Mouse (Mus musculus): ENCODE results near the gene Gpi1. TPM values are rescaled to one million over a fixed set of nuclear protein-coding genes. Genes with fewer than 3 reads are reported as not detected.

The Gpi1 gene
- 694 and 810 TPM in 2 replicates for polyA plus RNA-seq (2015; fragmentation: Nextera tagmentation; extraction: Ambion mirVana)

GRCm38 (mm10) chr7:34230116-34230515, at the start of gene Gpi1:
Gene Gpi1, minus strand, starts transcription at chr7:34230336.
- no peaks in the 10 kb centered on the region for H3K27me3 ChIP-seq (ENCODE audit: control insufficient read depth, insufficient read depth, low read length)
- H3K4me3 ChIP-seq (ENCODE audit: low read length), result peak within 1 kb of the TSS; percentile 96
- peak; percentile 75 for ATAC-seq (replicated peaks; ENCODE audit: extremely low read depth, insufficient read depth, low FRiP score)
- H3K36me3 ChIP-seq (ENCODE audit: control insufficient read depth, insufficient read depth), result peaks cover 32% of the 10 kb centered on the region
- WGBS, result under 1% methylated on average over 39 of the region's 39 CpGs
- peak within 1 kb of the TSS; percentile 87 for H3K4me2 ChIP-seq (ENCODE audit: low read depth, low read length)
- peak within 1 kb of the TSS; percentile 97 for H3K9ac ChIP-seq (ENCODE audit: low read length)
- H3K9me3 ChIP-seq (replicated peaks; ENCODE audit: control insufficient read depth, low read length), result no peaks in the 10 kb centered on the region
- H3K4me1 ChIP-seq (ENCODE audit: control insufficient read depth, insufficient read depth, low read length), result peaks cover 56% of the 10 kb centered on the region
- peak within 1 kb of the TSS; percentile 98 for H3K27ac ChIP-seq (ENCODE audit: low read length)

- H3K4me2 ChIP-seq (ENCODE audit: low read depth, low read length), result no peak overlapping the region
- 0 out of 2 replicates have a peak, but pooled peaks cover 4% of the 10 kb centered on the region for H3K9me3 ChIP-seq (replicated peaks; ENCODE audit: control insufficient read depth, low read length)
- H3K27me3 ChIP-seq (ENCODE audit: control insufficient read depth, insufficient read depth, low read length), result no peaks in the 10 kb centered on the region
- 94% methylated on average over 2 of the region's 2 CpGs for WGBS
- no peak overlapping the region for H3K4me3 ChIP-seq (ENCODE audit: low read length)
- H3K27ac ChIP-seq (ENCODE audit: low read length), result no peak overlapping the region
- H3K9ac ChIP-seq (ENCODE audit: low read length), result no peak overlapping the region
- ATAC-seq (replicated peaks; ENCODE audit: extremely low read depth, insufficient read depth, low FRiP score), result no peak
- 0 out of 2 replicates have a peak, but pooled peaks cover 2% of the 10 kb centered on the region for H3K4me1 ChIP-seq (ENCODE audit: control insufficient read depth, insufficient read depth, low read length)
- peaks cover 10% of the 10 kb centered on the region for H3K36me3 ChIP-seq (ENCODE audit: control insufficient read depth, insufficient read depth)
Measured at GRCm38 (mm10) chr7:34277656-34278055, 47.5 kb upstream of the Gpi1 start.

- no peaks in the 10 kb centered on the region for H3K27me3 ChIP-seq (ENCODE audit: control insufficient read depth, insufficient read depth, low read length)
- H3K36me3 ChIP-seq (ENCODE audit: control insufficient read depth, insufficient read depth), result peaks cover 10% of the 10 kb centered on the region
- H3K9ac ChIP-seq (ENCODE audit: low read length), result no peak overlapping the region
- 88% methylated on average over 3 of the region's 3 CpGs for WGBS
- no peak overlapping the region for H3K4me3 ChIP-seq (ENCODE audit: low read length)
- no peak overlapping the region for H3K4me2 ChIP-seq (ENCODE audit: low read depth, low read length)
- ATAC-seq (replicated peaks; ENCODE audit: extremely low read depth, insufficient read depth, low FRiP score), result no peak
- H3K4me1 ChIP-seq (ENCODE audit: control insufficient read depth, insufficient read depth, low read length), result 0 out of 2 replicates have a peak, but pooled peaks cover 2% of the 10 kb centered on the region
- 0 out of 2 replicates have a peak, but pooled peaks cover 4% of the 10 kb centered on the region for H3K9me3 ChIP-seq (replicated peaks; ENCODE audit: control insufficient read depth, low read length)
- no peak overlapping the region for H3K27ac ChIP-seq (ENCODE audit: low read length)
Measured at GRCm38 (mm10) chr7:34276066-34276465, 45.9 kb upstream of the Gpi1 start.

GRCm38 (mm10) chr7:34272465-34272864, 42.3 kb upstream of the Gpi1 start:
- no peak overlapping the region for H3K4me2 ChIP-seq (ENCODE audit: low read depth, low read length)
- H3K36me3 ChIP-seq (ENCODE audit: control insufficient read depth, insufficient read depth), result peaks cover 8% of the 10 kb centered on the region
- WGBS, result 54% methylated on average over 4 of the region's 4 CpGs
- 0 out of 2 replicates have a peak, but pooled peaks cover 4% of the 10 kb centered on the region for H3K9me3 ChIP-seq (replicated peaks; ENCODE audit: control insufficient read depth, low read length)
- H3K4me1 ChIP-seq (ENCODE audit: control insufficient read depth, insufficient read depth, low read length), result peaks cover 22% of the 10 kb centered on the region
- no peaks in the 10 kb centered on the region for H3K27me3 ChIP-seq (ENCODE audit: control insufficient read depth, insufficient read depth, low read length)
- H3K27ac ChIP-seq (ENCODE audit: low read length), result no peak overlapping the region
- H3K9ac ChIP-seq (ENCODE audit: low read length), result no peak overlapping the region
- no peak for ATAC-seq (replicated peaks; ENCODE audit: extremely low read depth, insufficient read depth, low FRiP score)
- H3K4me3 ChIP-seq (ENCODE audit: low read length), result no peak overlapping the region

- ATAC-seq (replicated peaks; ENCODE audit: extremely low read depth, insufficient read depth, low FRiP score), result no peak
- peak overlapping the region; percentile 62 for H3K27ac ChIP-seq (ENCODE audit: low read length)
- no peak overlapping the region for H3K4me3 ChIP-seq (ENCODE audit: low read length)
- no peaks in the 10 kb centered on the region for H3K9me3 ChIP-seq (replicated peaks; ENCODE audit: control insufficient read depth, low read length)
- no peaks in the 10 kb centered on the region for H3K27me3 ChIP-seq (ENCODE audit: control insufficient read depth, insufficient read depth, low read length)
- no peak overlapping the region for H3K4me2 ChIP-seq (ENCODE audit: low read depth, low read length)
- H3K36me3 ChIP-seq (ENCODE audit: control insufficient read depth, insufficient read depth), result 0 out of 2 replicates have a peak, but pooled peaks cover under 1% of the 10 kb centered on the region
- WGBS, result 34% methylated on average over 1 of the region's 1 CpGs
- H3K4me1 ChIP-seq (ENCODE audit: control insufficient read depth, insufficient read depth, low read length), result peaks cover 43% of the 10 kb centered on the region
- no peak overlapping the region for H3K9ac ChIP-seq (ENCODE audit: low read length)
Measured at GRCm38 (mm10) chr7:34268463-34268862, 38.3 kb upstream of the Gpi1 start.

- Histone ChIP-seq H3K36me3 (ENCODE audit: control insufficient read depth, insufficient read depth) (peaks cover 11% of the 10 kb centered on the region), H3K27ac (ENCODE audit: low read length) (peak overlapping the region; percentile 63), H3K27me3 (ENCODE audit: control insufficient read depth, insufficient read depth, low read length) (no peaks in the 10 kb centered on the region), H3K9me3 (replicated peaks; ENCODE audit: control insufficient read depth, low read length) (no peaks in the 10 kb centered on the region), H3K4me3 (ENCODE audit: low read length) (no peak overlapping the region), H3K4me1 (ENCODE audit: control insufficient read depth, insufficient read depth, low read length) (peaks cover 41% of the 10 kb centered on the region), H3K4me2 (ENCODE audit: low read depth, low read length) (peak overlapping the region; percentile 13; the same call in 1 of the 2 replicates), H3K9ac (ENCODE audit: low read length) (0 out of 2 replicates have a peak overlapping the region, but pooled peaks have one; percentile 14)
- no peak; the same call in 1 of the 2 replicates for ATAC-seq (replicated peaks; ENCODE audit: extremely low read depth, insufficient read depth, low FRiP score)
Measured at GRCm38 (mm10) chr7:34266421-34266820, 36.3 kb upstream of the Gpi1 start.

- no peak overlapping the region for H3K4me3 ChIP-seq (ENCODE audit: low read length)
- H3K4me2 ChIP-seq (ENCODE audit: low read depth, low read length), result peak overlapping the region; percentile 19; the same call in 1 of the 2 replicates
- WGBS, result 21% methylated on average over 5 of the region's 5 CpGs
- peak overlapping the region; percentile 63 for H3K27ac ChIP-seq (ENCODE audit: low read length)
- peaks cover 13% of the 10 kb centered on the region for H3K36me3 ChIP-seq (ENCODE audit: control insufficient read depth, insufficient read depth)
- H3K27me3 ChIP-seq (ENCODE audit: control insufficient read depth, insufficient read depth, low read length), result no peaks in the 10 kb centered on the region
- no peaks in the 10 kb centered on the region for H3K9me3 ChIP-seq (replicated peaks; ENCODE audit: control insufficient read depth, low read length)
- H3K9ac ChIP-seq (ENCODE audit: low read length), result peak overlapping the region; percentile 60
- peak; percentile 77 for ATAC-seq (replicated peaks; ENCODE audit: extremely low read depth, insufficient read depth, low FRiP score)
- peaks cover 41% of the 10 kb centered on the region for H3K4me1 ChIP-seq (ENCODE audit: control insufficient read depth, insufficient read depth, low read length)
Measured at GRCm38 (mm10) chr7:34265876-34266346, 35.8 kb upstream of the Gpi1 start.

GRCm38 (mm10) chr7:34263437-34263836, 33.3 kb upstream of the Gpi1 start:
- ATAC-seq (replicated peaks; ENCODE audit: extremely low read depth, insufficient read depth, low FRiP score), result no peak
- no peak overlapping the region for H3K9ac ChIP-seq (ENCODE audit: low read length)
- H3K9me3 ChIP-seq (replicated peaks; ENCODE audit: control insufficient read depth, low read length), result no peaks in the 10 kb centered on the region
- no peaks in the 10 kb centered on the region for H3K27me3 ChIP-seq (ENCODE audit: control insufficient read depth, insufficient read depth, low read length)
- peaks cover 14% of the 10 kb centered on the region for H3K36me3 ChIP-seq (ENCODE audit: control insufficient read depth, insufficient read depth)
- no peak overlapping the region for H3K4me3 ChIP-seq (ENCODE audit: low read length)
- no peak overlapping the region for H3K4me2 ChIP-seq (ENCODE audit: low read depth, low read length)
- no peak overlapping the region for H3K27ac ChIP-seq (ENCODE audit: low read length)
- H3K4me1 ChIP-seq (ENCODE audit: control insufficient read depth, insufficient read depth, low read length), result peaks cover 28% of the 10 kb centered on the region
- WGBS, result 82% methylated on average over 5 of the region's 5 CpGs

GRCm38 (mm10) chr7:34258407-34258806, 28.3 kb upstream of the Gpi1 start:
- Histone ChIP-seq H3K9me3 (replicated peaks; ENCODE audit: control insufficient read depth, low read length) (no peaks in the 10 kb centered on the region), H3K9ac (ENCODE audit: low read length) (no peak overlapping the region), H3K4me1 (ENCODE audit: control insufficient read depth, insufficient read depth, low read length) (no peaks in the 10 kb centered on the region), H3K27ac (ENCODE audit: low read length) (no peak overlapping the region), H3K27me3 (ENCODE audit: control insufficient read depth, insufficient read depth, low read length) (no peaks in the 10 kb centered on the region), H3K4me3 (ENCODE audit: low read length) (no peak overlapping the region), H3K4me2 (ENCODE audit: low read depth, low read length) (no peak overlapping the region), H3K36me3 (ENCODE audit: control insufficient read depth, insufficient read depth) (peaks cover 35% of the 10 kb centered on the region)
- WGBS, result 100% methylated on average over 1 of the region's 1 CpGs
- no peak for ATAC-seq (replicated peaks; ENCODE audit: extremely low read depth, insufficient read depth, low FRiP score)

Data from heart, embryonic 16.5 days (tissue).